Mouse (Mus musculus): ENCODE data around the gene Cldn4. TPM values are rescaled to one million over a fixed set of nuclear protein-coding genes. Genes with fewer than 3 reads are reported as not detected.
A peak's percentile ranks its signal among the peaks of the same experiment; 100 is the strongest.

The Cldn4 gene
- polyA plus RNA-seq, 1 experiment from 2014 or later, result 10.1 TPM

DNA sequence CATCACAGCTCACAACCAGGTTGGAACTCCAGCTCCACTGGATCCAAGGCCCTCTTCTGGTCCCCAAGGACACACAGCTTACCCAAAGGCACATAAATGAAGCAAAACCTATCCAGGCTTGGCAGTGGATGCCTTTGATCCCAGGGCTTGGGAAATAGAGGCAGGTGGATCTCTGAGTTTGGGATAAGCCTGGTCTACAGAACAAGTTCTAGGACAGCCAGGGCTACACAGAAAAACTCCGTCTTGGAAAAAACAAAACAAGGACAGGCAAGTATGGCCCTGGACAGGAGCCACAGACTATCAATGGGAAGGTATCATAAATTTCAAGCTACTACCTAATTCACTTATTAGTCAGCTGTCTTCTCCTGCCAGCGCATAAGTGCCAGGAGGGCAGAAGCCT, 14.8 kb upstream of the Cldn4 start:
- Histone ChIP-seq H3K36me3 (no peaks in the 10 kb centered on the region), H3K4me1 (replicated peaks) (peaks cover 14% of the 10 kb centered on the region), H3K9me3 (no peaks in the 10 kb centered on the region), H3K9ac (replicated peaks) (no peak overlapping the region), H3K4me3 (replicated peaks) (no peak overlapping the region), H3K4me2 (no peak overlapping the region), H3K27me3 (peaks cover 4% of the 10 kb centered on the region; the same call in 1 of the 2 replicates), H3K27ac (no peak overlapping the region)
- WGBS, result 93% methylated on average over 2 of the region's 2 CpGs
- ATAC-seq (ENCODE audit: insufficient number of reproducible peaks, insufficient read depth, low FRiP score, low TSS enrichment, low read depth), result no peak

DNA sequence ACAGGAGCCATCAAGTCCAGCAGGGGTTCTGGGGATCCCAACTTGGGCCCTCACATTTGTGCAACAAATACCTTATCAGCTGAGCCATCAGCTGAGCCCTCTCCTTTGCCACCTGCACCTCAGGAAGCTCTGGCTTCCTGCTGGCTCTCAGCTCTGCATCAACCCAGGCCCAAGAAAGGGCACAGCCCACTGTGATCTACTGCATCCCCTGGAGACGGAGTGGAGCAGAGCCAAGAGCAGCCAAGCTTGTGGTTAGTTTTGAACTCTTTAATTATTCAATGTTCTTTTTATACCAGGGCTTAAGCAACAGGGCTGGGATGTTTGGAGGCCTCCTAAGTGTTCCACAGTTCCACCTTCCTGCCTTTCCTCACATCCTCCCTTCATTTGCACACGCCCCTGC, 13.7 kb upstream of the Cldn4 start:
- no peak overlapping the region for H3K4me3 ChIP-seq (replicated peaks)
- H3K4me1 ChIP-seq (replicated peaks), result peaks cover 5% of the 10 kb centered on the region; the same call in 1 of the 2 replicates
- H3K27ac ChIP-seq, result no peak overlapping the region
- no peaks in the 10 kb centered on the region for H3K9me3 ChIP-seq
- no peak overlapping the region for H3K9ac ChIP-seq (replicated peaks)
- no peak overlapping the region for H3K4me2 ChIP-seq
- H3K36me3 ChIP-seq, result no peaks in the 10 kb centered on the region
- H3K27me3 ChIP-seq, result no peaks in the 10 kb centered on the region
- WGBS, result 80% methylated on average over 2 of the region's 2 CpGs
- ATAC-seq (ENCODE audit: insufficient number of reproducible peaks, insufficient read depth, low FRiP score, low TSS enrichment, low read depth), result no peak

DNA sequence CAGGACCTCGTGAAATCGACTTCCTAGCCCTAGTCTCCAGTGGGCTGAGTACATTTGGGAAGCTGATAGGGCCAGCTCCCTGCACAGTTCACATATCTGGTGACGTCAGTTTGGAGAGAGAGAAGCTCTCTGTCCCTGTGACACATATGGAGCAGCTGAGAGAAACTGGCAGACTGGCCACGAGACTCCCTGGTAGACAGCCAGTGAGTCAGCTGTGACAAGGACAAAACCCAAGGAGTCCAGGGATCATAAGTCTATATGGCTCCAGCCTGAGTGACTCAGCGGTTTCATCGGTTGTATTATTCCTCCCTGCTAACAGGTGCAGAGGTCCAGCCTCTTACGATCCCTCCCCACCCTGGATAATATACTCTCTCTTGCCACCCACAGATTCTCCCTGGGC, 12.4 kb upstream of the Cldn4 start:
- no peak overlapping the region for H3K27ac ChIP-seq
- 75% methylated on average over 7 of the region's 7 CpGs for WGBS
- no peaks in the 10 kb centered on the region for H3K27me3 ChIP-seq
- H3K4me2 ChIP-seq, result no peak overlapping the region
- no peak overlapping the region for H3K9ac ChIP-seq (replicated peaks)
- no peak for ATAC-seq (ENCODE audit: insufficient number of reproducible peaks, insufficient read depth, low FRiP score, low TSS enrichment, low read depth)
- H3K36me3 ChIP-seq, result no peaks in the 10 kb centered on the region
- H3K9me3 ChIP-seq, result no peaks in the 10 kb centered on the region
- H3K4me3 ChIP-seq (replicated peaks), result no peak overlapping the region
- H3K4me1 ChIP-seq (replicated peaks), result peaks cover 5% of the 10 kb centered on the region; the same call in 1 of the 2 replicates

DNA sequence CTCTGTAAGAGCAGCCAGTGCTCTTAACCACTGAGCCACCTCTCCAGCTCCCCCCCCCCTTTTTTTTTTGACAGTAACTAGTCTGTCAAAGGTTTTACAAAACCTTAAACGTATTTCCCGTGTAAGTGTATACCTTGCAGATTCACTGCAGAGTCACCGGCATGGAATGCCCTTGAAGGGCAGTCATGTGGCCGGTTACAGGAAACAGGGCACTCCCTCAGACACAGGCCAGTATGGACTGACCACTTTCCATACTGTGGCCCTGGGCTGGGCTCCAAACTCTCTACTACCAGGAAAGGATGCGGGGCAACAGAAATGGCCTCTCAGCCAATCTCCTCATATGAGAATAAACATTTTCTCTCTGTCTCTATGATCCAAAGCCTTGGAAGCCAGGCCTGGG, 8.8 kb upstream of the Cldn4 start:
- Histone ChIP-seq H3K9ac (replicated peaks) (no peak overlapping the region), H3K27me3 (peaks cover 11% of the 10 kb centered on the region), H3K4me2 (no peak overlapping the region), H3K36me3 (no peaks in the 10 kb centered on the region), H3K4me3 (replicated peaks) (no peak overlapping the region), H3K27ac (no peak overlapping the region), H3K9me3 (no peaks in the 10 kb centered on the region), H3K4me1 (replicated peaks) (peaks cover 20% of the 10 kb centered on the region)
- WGBS, result 85% methylated on average over 5 of the region's 5 CpGs
- ATAC-seq (ENCODE audit: insufficient number of reproducible peaks, insufficient read depth, low FRiP score, low TSS enrichment, low read depth), result no peak

DNA sequence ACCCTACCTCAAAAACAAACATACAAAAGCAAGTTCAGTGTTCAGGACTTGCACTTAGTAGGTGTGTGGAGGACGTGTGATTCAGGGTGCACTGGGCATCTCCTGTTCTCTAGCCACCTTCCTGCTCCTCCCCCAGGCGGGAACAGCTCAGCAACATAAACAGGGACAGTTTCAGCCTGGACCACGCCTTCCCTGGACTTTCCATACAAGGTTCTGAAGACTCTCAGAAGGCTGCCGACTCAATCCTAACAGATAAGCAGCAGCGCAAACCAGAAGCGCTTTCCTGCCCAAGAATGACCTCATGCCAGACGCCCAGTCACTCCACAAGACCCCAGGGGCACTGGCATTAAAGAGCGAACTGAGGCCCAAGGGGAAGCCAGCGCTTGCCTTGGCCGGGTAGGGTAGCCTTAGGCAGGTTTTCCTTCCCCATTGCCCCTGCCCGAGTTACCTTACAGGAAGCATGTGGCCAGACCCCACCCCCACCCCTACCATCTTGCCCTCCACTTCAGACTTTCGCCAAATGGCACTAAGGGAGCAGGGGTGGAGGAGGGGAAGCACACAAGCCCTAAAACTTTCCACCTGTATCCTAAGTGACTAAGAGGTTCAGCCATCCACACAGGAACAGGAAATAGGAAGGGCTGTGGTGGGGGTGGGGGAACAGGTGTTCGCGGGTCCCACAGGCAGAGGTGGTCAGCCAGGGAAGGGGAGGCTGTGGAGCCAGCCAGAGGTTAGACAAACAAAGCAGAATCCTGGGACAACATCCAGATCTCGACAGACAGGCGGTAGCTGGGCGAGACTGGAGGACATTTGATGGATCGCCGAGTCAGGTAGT, 4.5 kb upstream of the Cldn4 start:
- ATAC-seq (ENCODE audit: insufficient number of reproducible peaks, insufficient read depth, low FRiP score, low TSS enrichment, low read depth), result no peak

DNA sequence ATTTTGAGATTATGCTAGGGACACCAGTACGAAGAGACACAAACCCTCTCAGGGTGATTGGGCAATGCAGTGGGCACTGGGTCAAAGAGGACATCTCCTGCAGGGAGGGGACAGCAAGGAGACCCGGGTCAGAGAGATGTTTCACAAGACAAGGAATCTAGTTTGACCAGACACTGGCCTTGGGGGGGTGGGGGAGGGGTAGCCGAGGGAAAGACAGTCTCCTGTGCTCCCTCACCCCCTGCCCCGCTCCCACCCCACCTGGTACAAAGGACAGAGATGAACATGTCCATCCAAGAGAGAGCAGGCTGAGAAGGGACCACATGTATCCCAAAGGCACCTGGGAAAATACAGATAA, 1.3 kb upstream of the Cldn4 start:
- Histone ChIP-seq H3K4me1 (replicated peaks) (peaks cover 33% of the 10 kb centered on the region), H3K4me2 (no peak overlapping the region), H3K36me3 (no peaks in the 10 kb centered on the region), H3K4me3 (replicated peaks) (no peak overlapping the region), H3K27me3 (peaks cover 64% of the 10 kb centered on the region), H3K9me3 (no peaks in the 10 kb centered on the region), H3K9ac (replicated peaks) (no peak overlapping the region), H3K27ac (no peak overlapping the region)
- WGBS, result 58% methylated on average over 4 of the region's 4 CpGs
- no peak for ATAC-seq (ENCODE audit: insufficient number of reproducible peaks, insufficient read depth, low FRiP score, low TSS enrichment, low read depth)

More for the DNA sequence above, 4.5 kb upstream of the Cldn4 start:
- Histone ChIP-seq H3K4me2 (peak overlapping the region; percentile 38), H3K9me3 (no peaks in the 10 kb centered on the region), H3K9ac (replicated peaks) (no peak overlapping the region), H3K4me3 (replicated peaks) (no peak overlapping the region), H3K36me3 (no peaks in the 10 kb centered on the region), H3K4me1 (replicated peaks) (peaks cover 27% of the 10 kb centered on the region), H3K27ac (no peak overlapping the region), H3K27me3 (peaks cover 37% of the 10 kb centered on the region)
- WGBS, result 19% methylated on average over 19 of the region's 19 CpGs

DNA sequence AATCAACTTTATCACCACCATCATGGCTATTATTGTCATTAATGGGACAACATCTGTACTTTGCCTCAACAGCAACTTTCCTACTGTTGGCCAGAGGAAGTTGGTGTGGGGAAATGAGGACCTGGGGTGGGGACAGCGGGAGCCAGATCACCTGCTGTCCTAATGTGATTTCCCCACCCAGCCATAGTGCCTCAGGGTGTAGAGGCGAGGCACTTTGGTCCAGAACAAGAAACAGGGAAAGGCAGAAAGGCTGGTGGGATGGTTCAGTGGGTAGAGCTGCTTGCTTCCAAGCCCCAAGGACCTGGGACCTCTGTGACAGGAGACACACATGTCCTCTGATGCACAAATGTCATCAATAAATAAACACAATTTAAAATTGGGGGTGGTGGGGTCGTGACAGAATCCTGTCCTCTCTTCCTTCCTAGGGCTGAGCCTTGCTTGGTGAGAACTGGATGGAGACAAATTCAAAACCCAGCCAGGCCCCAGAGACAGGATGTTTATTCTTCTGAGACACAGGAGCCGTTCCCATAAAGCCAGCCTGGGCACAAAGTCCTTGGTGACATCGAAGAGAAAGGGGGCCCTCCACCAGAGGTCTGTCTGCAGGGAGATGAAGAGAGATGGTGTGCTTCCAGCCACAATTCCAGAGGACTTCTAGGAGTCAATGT, 818 bp upstream of the Cldn4 start:
- H3K4me3 ChIP-seq (replicated peaks), result no peak overlapping the region
- H3K9ac ChIP-seq (replicated peaks), result no peak overlapping the region
- ATAC-seq (ENCODE audit: insufficient number of reproducible peaks, insufficient read depth, low FRiP score, low TSS enrichment, low read depth), result no peak
- H3K27ac ChIP-seq, result no peak overlapping the region
- H3K36me3 ChIP-seq, result no peaks in the 10 kb centered on the region
- peaks cover 33% of the 10 kb centered on the region for H3K4me1 ChIP-seq (replicated peaks)
- no peak overlapping the region for H3K4me2 ChIP-seq
- H3K9me3 ChIP-seq, result no peaks in the 10 kb centered on the region
- 54% methylated on average over 5 of the region's 5 CpGs for WGBS
- H3K27me3 ChIP-seq, result peaks cover 64% of the 10 kb centered on the region

DNA sequence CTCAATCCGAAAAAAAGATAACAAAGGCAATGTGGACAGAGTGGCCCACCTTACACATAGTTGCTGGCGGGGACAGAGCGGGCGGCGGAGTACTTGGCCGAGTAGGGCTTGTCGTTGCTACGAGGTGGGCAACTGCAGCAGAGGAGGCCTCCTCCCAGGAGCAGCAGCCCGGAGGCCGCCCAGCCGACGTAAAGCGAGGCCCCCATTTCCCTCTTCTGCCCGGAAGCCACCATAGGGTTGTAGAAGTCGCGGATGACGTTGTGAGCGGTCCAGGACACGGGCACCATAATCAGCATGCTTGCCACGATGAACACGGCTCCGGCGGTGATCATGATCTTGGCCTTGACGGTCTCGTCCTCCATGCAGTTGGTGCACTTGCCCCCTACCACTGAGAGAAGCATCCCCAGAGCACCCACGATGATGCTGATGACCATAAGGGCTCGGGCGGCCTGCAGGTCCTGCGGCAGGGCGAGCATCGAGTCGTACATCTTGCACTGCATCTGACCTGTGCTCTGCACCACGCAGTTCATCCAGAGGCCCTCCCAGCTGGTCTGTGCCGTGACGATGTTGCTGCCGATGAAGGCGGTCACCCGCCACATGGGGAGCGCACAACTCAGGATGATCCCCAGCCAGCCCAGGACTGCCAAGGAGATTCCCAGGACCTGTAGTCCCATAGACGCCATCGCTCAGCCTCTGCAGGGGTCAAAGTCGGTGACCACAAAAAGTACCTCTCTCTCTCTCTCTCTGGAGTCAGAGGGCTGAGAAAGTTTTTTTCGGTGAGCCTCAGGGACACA, 474 bp downstream of the Cldn4 start:
- H3K9me3 ChIP-seq, result no peaks in the 10 kb centered on the region
- H3K9ac ChIP-seq (replicated peaks), result peak overlapping the region; percentile 31; the same call in 1 of the 2 replicates
- H3K4me1 ChIP-seq (replicated peaks), result peaks cover 25% of the 10 kb centered on the region
- H3K4me2 ChIP-seq, result peak overlapping the region; percentile 42
- peak overlapping the region; percentile 28 for H3K4me3 ChIP-seq (replicated peaks)
- ATAC-seq (ENCODE audit: insufficient number of reproducible peaks, insufficient read depth, low FRiP score, low TSS enrichment, low read depth), result no peak; the same call in 1 of the 2 replicates
- H3K36me3 ChIP-seq, result no peaks in the 10 kb centered on the region
- 14% methylated on average over 43 of the region's 43 CpGs for WGBS
- H3K27ac ChIP-seq, result no peak overlapping the region
- peaks cover 54% of the 10 kb centered on the region for H3K27me3 ChIP-seq

DNA sequence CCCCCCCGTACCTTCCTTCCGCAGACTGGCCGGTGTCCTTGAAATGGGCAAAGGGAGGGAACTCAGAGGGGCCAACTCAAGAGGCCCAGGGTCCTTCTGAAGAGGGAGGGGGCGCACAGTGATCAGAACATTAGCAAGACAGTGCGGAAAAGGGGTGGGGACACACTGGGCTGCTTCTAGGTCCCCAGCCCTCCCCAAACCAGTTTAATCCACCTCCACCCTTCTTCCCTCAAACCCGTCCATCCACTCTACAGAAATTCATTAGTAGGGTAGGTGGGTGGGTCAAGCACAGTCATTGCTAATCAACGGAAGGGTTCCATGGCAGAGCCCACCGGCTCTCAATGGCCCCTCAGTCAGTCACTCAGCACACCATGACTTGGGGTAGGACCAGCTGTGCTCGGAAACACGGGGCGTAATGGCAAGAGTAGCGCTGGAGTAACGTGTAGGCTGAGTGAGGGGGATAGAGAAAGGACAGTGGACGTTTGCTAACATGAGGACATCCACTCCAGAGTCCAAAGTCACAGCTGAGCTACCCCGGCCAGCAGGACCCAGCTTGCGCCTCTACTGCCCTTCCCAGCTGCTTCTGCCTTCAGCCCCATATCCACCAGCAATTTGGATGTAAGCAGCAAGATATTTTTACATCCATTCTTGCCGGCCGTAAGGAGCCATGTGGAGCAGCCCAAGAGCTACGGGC, 1.3 kb downstream of the Cldn4 start:
- Histone ChIP-seq H3K36me3 (no peaks in the 10 kb centered on the region), H3K4me2 (peak overlapping the region; percentile 42), H3K4me1 (replicated peaks) (peaks cover 18% of the 10 kb centered on the region), H3K9me3 (no peaks in the 10 kb centered on the region), H3K27ac (no peak overlapping the region), H3K27me3 (peaks cover 53% of the 10 kb centered on the region), H3K4me3 (replicated peaks) (peak overlapping the region; percentile 28), H3K9ac (replicated peaks) (peak overlapping the region; percentile 31; the same call in 1 of the 2 replicates)
- ATAC-seq (ENCODE audit: insufficient number of reproducible peaks, insufficient read depth, low FRiP score, low TSS enrichment, low read depth), result no peak; the same call in 1 of the 2 replicates
- 40% methylated on average over 18 of the region's 19 CpGs for WGBS

DNA sequence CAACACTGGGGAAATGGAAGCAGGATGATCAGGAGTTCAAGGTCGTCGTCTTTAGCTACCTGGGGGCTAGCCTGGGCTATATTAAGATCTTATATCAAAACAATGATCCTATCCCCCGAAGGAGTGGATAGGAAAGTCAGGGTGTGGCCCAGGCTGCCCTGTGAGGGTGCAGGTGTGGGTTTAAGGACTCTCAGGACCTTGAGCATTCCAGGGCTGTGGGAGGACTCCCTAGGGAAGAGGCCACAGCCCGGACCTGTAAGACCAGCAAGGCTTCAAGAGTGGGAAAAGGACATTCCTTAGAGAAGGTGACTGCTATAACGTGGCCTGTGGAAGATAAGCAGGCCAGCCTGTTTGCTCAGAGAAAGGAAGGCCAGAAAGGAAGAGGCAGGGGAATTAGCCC, 2.6 kb downstream of the Cldn4 start:
- no peak for ATAC-seq (ENCODE audit: insufficient number of reproducible peaks, insufficient read depth, low FRiP score, low TSS enrichment, low read depth)
- Histone ChIP-seq H3K4me2 (no peak overlapping the region), H3K4me1 (replicated peaks) (peaks cover 18% of the 10 kb centered on the region), H3K9me3 (no peaks in the 10 kb centered on the region), H3K36me3 (no peaks in the 10 kb centered on the region), H3K27me3 (peaks cover 51% of the 10 kb centered on the region), H3K9ac (replicated peaks) (no peak overlapping the region), H3K27ac (no peak overlapping the region), H3K4me3 (replicated peaks) (no peak overlapping the region)
- 72% methylated on average over 5 of the region's 5 CpGs for WGBS

All from limb, embryonic 12.5 days (tissue).